Comparison of ENCODE assay signal across 8 mouse cellular contexts in the genomic region with DNA sequence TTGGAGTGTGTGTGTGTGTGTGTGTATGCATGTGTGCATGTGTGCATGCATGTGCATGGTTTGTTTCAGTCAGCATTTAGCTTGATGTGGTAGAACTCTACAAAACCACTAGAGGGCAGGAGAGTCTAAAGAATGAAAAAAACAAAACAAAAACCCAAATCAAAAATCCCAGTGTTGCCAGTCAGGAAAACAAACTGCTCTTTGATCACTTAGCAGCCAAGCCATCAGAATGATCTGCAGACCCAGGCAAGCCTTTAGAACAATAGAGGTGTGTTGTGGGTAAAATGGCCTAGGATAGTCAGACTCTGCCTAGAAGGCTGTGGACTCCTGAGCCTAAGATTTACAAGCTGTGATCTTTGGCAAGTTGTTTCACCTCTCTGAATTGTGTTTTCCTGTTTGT.
DNase-seq lines count a peak whose midpoint lies in the region; ATAC-seq lines count a peak whose summit lies in the region.

No protein-coding gene starts in this region.

- ATAC-seq in frontal cortex, adult (ENCODE audit: low TSS enrichment) = peak; percentile 57

- DNase-seq in frontal cortex, postnatal 25 days (ENCODE audit: low spot score in 2 of 2) = no peak
- peak; percentile 46 for DNase-seq in 416B (ENCODE audit: low read depth)
- peak; percentile 11 to 35 for DNase-seq in cerebellum, postnatal 14 days
- peak; percentile 5 to 68 for DNase-seq in layer of hippocampus, postnatal 14 days (ENCODE audit: low spot score in 2 of 2)
- peak; percentile 9 for DNase-seq in retina, adult 2 months (ENCODE audit: low read depth, low spot score)
- DNase-seq in urinary bladder, postnatal 14 days (ENCODE audit: low spot score) = no peak
- DNase-seq in thymus, postnatal 25 days = no peak

Comparison
In these comparisons a context has a peak if more than half of its experiments do, and no peak if none do; other contexts are left out.
1. DNase-seq: peak in 416B (single experiment), cerebellum, postnatal 14 days (2 of 2), layer of hippocampus, postnatal 14 days (2 of 2) and retina, adult 2 months (single experiment); none in frontal cortex, postnatal 25 days (0 of 2), urinary bladder, postnatal 14 days (single experiment) and thymus, postnatal 25 days (single experiment).